Mouse (Mus musculus): Measurements from ENCODE around the gene Krt26.

Gene Krt26

DNA sequence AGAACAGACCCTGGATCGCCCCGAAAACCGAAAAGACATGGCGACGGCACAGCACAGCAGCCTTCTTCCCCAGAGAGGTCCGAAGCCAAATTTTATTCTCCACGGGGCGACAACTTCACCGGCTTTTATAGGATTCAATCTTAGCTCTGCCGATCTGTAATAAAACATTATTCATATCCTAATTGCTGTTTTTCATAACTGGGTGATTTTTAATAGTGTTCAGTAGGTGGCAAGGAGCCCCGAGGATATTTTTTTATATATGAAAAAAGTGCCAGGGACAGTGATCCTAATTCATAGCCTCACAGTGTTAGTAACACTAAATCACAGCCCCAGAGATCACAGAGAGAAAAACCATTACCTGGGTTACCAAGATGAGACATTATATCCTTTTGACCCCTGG, at the start of gene Krt26:
Krt26 (minus strand) TSS at position 101 of the 400 bp plus-strand sequence.
- no peak for DNase-seq (ENCODE audit: inconsistent age in 2 of 2, low spot score in 1 of 2)

GRCm38 (mm10) chr11:99385813-99386721, 48.3 kb upstream of the Krt26 start:
- DNase-seq (ENCODE audit: inconsistent age in 2 of 2, low spot score in 1 of 2): peak; percentile 95 to 96

GRCm38 (mm10) chr11:99379568-99379967, 41.8 kb upstream of the Krt26 start:
- peak; percentile 60 to 89 for DNase-seq (ENCODE audit: inconsistent age in 2 of 2, low spot score in 1 of 2)

DNA sequence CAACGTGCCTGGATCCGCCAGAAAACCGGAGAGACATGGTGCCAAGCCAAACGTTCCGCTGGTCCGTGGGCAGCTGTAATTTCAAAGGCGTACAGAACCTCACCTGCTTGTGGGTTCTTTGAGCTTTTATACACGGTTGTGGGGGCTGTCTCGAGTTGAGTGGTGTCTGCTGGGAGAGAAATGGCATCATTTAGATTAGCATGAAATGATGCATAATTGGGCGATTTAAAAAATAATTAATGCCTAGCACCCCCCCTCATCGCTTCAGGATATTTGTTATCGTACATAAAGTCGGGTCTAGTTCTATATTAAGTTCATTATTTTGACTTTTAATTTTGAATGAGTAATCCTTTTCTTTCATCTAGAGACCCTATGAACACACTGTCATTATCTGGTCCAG, 37.0 kb upstream of the Krt26 start, which contains the start of gene Krt28:
Krt28 (minus strand) TSS at position 101 of the 400 bp plus-strand sequence.
- no peak for DNase-seq (ENCODE audit: inconsistent age in 2 of 2, low spot score in 1 of 2)

DNA sequence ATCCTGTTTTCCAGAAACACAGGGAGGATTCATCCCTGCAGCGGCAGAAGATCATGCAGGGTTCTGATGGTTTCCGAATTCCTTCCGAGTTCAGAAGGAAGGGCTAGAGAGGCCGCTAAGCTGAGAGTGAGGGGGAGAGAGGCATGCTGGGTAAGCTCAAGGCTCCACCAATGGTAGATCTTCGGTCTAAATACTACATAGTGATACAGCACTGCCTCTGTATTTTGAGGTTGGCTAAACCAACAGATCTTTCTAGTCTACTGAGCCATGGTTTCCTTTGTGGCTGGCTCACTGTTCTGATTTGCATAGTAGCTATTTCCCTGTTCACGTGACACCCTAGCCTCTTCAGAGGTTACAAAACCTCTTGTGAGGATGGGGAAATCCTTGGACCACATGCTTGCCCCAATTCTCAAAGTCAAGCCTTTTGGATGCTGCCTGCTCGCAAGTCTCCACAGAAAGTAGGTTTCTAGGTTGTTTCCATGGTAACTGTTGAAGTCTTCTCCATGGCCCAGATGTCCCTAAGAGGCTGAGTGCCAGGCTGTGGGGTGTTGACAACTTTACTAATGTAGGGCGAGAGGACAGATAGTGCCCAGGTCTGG, 32.2 kb upstream of the Krt26 start:
- DNase-seq (ENCODE audit: inconsistent age in 2 of 2, low spot score in 1 of 2): peak in 1 of 2 experiments; percentile 25

DNA sequence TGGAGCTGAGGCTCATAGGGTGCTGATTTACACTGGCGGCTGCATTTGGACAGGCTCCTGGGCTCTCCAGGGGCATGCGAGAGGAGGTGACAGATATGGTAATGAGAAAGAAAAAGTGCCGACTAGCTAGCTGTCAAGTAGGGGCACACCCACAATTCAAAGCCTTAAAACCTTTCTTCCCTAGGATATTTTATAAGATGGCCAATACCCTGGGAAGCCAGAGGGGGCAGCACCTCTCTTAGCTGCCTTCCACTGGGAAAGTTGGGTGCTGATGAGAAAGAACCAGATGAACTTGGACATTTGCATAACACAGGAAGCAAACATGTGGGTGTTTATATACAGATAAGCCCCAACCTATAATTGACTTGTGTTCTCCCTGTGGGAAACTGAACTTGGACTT, 31.5 kb upstream of the Krt26 start:
- DNase-seq (ENCODE audit: inconsistent age in 2 of 2, low spot score in 1 of 2): peak in 1 of 2 experiments; percentile 41

DNA sequence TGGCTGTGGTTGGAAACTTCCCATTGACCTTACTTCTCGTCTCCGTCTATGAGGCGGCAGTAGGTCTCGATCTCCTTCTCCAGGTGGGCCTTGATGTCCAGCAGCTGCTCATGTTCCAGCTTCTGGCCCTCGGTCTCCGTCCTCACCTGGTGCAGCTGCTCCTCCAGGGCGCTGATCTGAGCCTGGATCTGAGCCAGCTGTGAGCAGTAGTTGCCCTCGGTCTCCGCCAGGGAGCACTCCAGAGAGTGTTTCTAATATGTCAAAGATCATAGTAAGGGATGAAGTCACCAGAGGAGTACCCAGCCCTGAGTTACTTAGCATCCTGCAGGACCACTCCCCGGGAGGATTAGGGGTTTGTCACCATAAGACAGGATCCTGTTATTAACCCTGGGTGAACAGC, 29.0 kb upstream of the Krt26 start:
- DNase-seq (ENCODE audit: inconsistent age in 2 of 2, low spot score in 1 of 2): peak in 1 of 2 experiments; percentile 57

DNA sequence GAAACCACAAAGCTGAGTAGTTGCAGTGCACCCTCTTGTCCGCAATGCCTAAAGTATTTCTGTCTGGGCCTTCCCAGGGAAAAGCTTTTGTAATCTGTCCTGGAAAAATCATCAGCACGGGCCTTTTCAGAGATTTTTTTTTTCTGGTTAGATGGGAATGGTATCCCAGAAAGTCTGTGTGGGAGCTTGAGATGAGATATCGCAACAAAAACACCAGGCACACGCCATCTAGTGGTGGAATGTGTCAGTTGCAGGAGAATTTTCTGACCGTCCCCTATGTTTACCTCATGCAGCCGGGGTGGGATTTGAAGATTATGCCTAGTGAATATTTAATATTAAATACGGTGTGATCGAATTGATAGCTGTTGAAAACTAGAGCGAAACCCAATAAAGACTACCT, 26.6 kb upstream of the Krt26 start:
- DNase-seq (ENCODE audit: inconsistent age in 2 of 2, low spot score in 1 of 2): peak in 1 of 2 experiments; percentile 63

GRCm38 (mm10) chr11:99361423-99361822, 23.7 kb upstream of the Krt26 start:
- DNase-seq (ENCODE audit: inconsistent age in 2 of 2, low spot score in 1 of 2): no peak

GRCm38 (mm10) chr11:99351004-99351403, 13.2 kb upstream of the Krt26 start, which contains the start of gene Krt27:
TSS of gene Krt27 (minus strand) at chr11:99351104.
- DNase-seq (ENCODE audit: inconsistent age in 2 of 2, low spot score in 1 of 2): no peak

DNA sequence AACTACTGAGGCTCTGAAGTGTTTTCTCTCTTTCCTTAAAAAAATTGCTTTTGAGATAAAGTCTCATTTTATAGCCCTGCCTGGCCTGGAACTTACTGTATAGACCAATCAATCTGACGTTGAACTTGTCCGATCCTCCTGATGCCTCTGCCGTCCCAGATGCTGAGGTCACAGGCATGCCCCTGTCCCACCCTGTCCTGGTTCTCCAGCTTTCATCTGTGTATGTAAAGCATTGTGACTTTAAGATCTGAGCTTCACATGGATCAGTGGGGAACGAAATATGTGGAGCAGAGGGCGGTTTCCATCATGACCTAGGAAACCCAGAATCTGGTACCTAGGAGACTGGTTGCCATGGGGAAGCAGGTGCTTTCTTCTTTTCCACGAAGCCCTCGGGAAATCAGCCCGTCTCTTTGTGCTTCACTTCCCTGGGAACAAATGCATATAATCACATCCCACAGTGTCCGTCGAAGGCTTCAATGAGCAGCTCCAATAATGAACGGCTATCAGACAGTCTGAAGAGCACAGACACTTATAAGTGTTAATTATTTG, 1.6 kb upstream of the Krt26 start:
- DNase-seq (ENCODE audit: inconsistent age in 2 of 2, low spot score in 1 of 2): no peak

GRCm38 (mm10) chr11:99333426-99333825, 4.3 kb downstream of the Krt26 start:
- DNase-seq (ENCODE audit: inconsistent age in 2 of 2, low spot score in 1 of 2): no peak

DNA sequence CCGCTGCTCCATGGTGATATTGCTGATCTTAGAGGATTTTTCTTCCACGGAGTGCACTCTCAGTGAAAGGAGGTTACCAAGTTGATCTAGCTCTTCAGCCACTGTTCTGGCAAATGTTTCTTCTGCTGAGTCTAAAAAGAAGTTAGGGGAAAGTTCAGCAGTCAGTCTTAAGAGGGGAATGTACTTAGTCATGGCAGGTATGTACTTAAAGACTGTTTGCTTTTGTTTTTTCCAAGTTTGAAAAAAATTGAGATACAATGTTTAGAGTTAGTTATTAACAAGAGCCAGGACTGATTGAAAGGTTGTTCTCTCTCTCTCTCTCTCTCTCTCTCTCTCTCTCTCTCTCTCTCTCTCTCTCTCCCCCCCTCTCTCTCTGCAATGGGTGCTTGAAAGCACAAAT, 8.1 kb downstream of the Krt26 start:
- no peak for DNase-seq (ENCODE audit: inconsistent age in 2 of 2, low spot score in 1 of 2)

DNA sequence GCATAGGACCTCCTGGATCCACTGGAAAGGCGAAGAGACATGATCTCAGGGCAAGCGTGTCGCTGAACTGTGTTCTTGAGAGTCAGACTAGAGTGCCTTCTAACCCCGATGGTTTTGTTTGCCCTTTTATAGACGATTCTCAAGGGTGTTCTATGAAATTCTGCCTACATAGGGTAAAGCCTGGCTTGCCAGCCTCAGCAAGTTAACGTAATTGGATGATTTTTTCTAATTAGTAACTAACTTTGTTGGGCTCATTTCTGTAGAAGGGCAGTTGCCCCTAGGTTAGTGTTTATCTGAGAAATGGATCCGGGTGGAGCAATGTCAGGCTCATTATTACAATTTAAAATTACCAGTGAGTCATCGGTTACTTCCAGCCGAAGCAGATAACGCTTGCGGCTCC, 14.9 kb downstream of the Krt26 start, which contains the start of gene Krt25:
Krt25 (minus strand) TSS at position 101 of the 400 bp plus-strand sequence.
- DNase-seq (ENCODE audit: inconsistent age in 2 of 2, low spot score in 1 of 2): no peak

- no peak for DNase-seq (ENCODE audit: inconsistent age in 2 of 2, low spot score in 1 of 2)
Measured at GRCm38 (mm10) chr11:99321094-99321493, 16.7 kb downstream of the Krt26 start.

GRCm38 (mm10) chr11:99319127-99319526, 18.6 kb downstream of the Krt26 start:
- no peak for DNase-seq (ENCODE audit: inconsistent age in 2 of 2, low spot score in 1 of 2)

GRCm38 (mm10) chr11:99316543-99316942, 21.2 kb downstream of the Krt26 start:
- no peak for DNase-seq (ENCODE audit: inconsistent age in 2 of 2, low spot score in 1 of 2)

GRCm38 (mm10) chr11:99314594-99314993, 23.2 kb downstream of the Krt26 start:
- no peak for DNase-seq (ENCODE audit: inconsistent age in 2 of 2, low spot score in 1 of 2)

- DNase-seq (ENCODE audit: inconsistent age in 2 of 2, low spot score in 1 of 2): peak in 1 of 2 experiments; percentile 43
Measured at GRCm38 (mm10) chr11:99310882-99311281, 26.9 kb downstream of the Krt26 start.

DNA sequence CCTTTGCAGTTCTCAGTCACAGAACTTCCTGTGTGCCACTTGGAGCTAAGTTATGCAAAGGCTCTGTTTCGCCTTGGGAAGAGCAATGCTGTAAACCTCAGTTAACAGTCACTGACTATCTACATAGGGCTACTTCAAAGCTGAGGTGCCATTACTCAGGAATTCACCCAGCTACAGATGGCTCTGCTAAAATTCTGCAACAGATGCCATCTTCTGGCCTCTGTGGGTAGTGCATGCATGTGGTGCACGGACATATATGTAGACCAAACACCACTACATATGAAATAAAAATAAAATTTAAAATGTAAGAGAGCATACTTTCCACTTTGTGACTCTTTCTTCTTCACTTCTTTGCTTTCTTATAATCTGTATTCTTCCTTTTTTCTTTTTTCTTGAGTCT, 30.2 kb downstream of the Krt26 start:
- peak; percentile 31 to 84 for DNase-seq (ENCODE audit: inconsistent age in 2 of 2, low spot score in 1 of 2)

GRCm38 (mm10) chr11:99295039-99295438, 42.7 kb downstream of the Krt26 start:
- DNase-seq (ENCODE audit: inconsistent age in 2 of 2, low spot score in 1 of 2): no peak

- peak; percentile 24 to 75 for DNase-seq (ENCODE audit: inconsistent age in 2 of 2, low spot score in 1 of 2)
Measured at GRCm38 (mm10) chr11:99292846-99293245, 44.9 kb downstream of the Krt26 start.
